Mouse (Mus musculus): Measurements from ENCODE around the gene Rp9. TPM values are rescaled to one million over a fixed set of nuclear protein-coding genes. Genes with fewer than 3 reads are reported as not detected.
"Not testable (repeated sequence)": the region's sequence is repeated elsewhere in the genome, so short reads cannot be mapped to it uniquely, and the experiment has no call there.

Gene Rp9
- polyA plus RNA-seq, 1 experiment = 162 TPM

DNA sequence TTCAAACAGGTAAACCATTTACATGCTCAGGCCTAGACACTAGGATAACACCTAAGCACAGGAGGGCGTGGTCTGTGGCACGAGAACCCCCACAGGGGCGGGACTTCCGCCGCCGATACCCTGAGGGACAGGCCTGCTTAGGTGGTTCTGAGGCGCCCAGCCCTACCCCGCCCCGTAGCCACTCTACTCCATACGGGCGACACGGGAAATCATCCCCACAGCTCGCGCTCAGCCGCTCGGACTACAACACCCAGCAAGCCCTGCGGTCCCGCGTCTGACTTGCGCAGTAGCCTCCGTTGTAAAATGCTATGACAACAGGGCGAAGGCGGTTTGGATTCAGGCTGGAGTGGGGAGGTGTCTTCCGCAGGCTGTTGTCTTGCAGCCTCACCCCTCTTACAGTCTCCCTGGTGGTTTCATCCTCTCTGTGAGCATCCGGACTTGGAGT lies 5.9 kb upstream of the Rp9 start, which contains the start of gene Bbs9:
Bbs9 (plus strand) TSS at position 292 of the 445 bp plus-strand sequence.
- TF ChIP-seq GATA1 (IDR thresholded peaks at IDR 0.05; ENCODE audit: low read length) = no peak

DNA sequence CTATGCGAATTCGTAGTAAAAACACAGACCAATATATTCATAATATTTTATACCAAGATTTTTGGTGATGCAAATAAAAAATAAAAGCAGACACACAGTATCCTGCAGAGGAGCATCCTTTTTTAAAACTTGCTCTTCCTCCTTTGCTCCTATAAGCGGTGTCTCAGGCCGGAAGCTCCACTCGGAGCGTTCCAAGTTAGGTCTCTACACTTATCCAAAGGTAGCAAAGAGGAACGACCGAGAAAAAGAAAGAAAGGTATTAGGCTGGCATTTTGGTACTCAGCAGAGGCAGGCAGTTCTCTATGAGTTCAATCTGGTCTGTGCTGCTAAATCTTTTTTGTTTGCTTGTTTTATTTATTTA lies 664 bp downstream of the Rp9 start:
- no peak for TF ChIP-seq GATA1 (IDR thresholded peaks at IDR 0.05; ENCODE audit: low read length)

DNA sequence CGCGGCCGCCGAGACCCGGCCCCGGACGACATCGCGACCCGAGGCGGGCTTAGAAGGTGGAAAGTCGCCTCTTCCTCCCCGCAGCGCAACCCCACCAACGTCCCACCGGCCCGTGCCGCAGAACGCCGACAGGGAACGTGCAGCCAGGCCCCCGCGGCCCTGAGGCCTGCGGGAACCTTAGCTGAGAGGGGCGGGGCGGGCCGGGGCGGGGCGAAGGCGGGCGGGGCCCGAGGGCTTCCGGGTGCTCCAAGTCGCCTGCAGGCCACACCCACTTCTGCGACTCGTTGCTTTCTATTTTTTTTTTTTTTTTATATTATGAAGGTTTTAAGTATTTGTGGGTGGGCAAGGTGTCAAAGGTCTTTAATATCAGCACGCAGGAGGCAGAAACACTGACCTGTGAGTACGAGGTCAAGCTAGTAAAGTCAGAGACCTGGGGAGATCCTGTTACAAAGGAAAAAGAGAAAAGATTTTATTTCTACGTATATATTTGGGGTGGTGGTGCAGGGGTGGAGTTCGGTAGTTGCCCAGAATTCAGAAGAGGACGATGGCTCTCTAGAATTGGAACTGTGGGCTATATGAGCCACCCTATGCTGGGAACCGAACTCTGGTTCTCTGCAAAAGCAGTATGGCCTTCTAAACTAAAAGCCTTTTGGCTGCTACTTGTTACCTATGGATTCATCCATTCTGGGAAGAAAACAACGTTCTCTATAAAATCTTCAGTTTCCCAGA lies 1.2 kb downstream of the Rp9 start:
- TF ChIP-seq GATA1 (IDR thresholded peaks at IDR 0.05; ENCODE audit: low read length) = no peak

DNA sequence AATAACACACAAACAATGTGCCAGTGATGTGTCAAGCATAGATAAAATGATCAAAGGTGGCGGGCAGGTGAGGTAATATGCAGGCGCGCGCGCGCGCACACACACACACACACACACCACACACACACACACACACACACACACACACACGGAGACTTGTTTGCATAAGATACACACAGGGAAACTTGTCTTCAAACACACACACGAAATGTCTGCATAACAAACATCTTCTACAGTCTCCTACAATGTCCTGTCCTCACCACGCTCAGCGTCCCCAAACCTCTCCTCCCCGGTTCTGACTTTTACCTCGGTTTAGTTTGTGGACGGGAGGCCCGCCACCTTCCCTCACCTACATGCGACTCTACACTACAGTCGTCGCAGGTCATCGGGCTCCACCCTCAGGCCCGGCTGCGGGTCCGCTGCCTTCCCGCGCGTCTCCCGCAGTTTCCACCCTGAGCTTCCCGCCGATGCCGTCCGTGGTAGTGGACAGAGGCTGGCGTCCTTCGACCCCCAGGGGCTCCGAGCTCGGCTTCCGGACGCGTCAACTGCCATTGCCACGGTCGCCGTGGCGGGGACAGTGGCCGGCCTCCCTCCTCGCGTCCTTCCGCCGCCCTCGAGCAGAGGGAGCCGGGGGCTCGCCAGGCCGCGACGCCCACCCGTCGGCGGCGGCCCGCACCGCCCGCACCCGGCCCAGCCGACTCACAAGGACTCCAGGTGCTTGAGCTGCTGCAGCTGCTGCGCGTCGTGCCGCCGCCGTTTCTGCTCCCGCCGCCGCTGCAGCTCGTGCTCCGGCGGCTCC lies 2.0 kb downstream of the Rp9 start:
- TF ChIP-seq GATA1 (IDR thresholded peaks at IDR 0.05; ENCODE audit: low read length) = no peak

DNA sequence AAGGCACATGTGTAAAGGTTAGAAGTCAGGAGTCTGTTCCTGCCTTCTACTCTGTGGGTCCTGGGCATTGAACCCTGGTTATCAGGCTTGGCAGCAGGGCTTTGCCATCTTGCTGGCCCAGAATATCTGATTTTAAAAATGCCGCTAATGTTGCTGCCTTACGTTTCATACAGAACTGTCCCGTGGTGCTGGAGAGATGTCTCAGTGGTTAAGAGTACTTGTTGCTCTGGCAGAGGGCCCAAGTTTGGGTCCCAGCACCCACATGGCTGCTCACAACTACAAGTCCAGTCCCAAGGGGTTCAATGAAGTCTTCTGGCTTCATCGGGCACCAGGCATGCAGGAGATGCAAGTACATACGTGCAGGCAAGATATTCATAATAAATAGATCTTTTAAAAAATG lies 3.3 kb downstream of the Rp9 start:
- TF ChIP-seq GATA1 (IDR thresholded peaks at IDR 0.05; ENCODE audit: low read length) = no peak

DNA sequence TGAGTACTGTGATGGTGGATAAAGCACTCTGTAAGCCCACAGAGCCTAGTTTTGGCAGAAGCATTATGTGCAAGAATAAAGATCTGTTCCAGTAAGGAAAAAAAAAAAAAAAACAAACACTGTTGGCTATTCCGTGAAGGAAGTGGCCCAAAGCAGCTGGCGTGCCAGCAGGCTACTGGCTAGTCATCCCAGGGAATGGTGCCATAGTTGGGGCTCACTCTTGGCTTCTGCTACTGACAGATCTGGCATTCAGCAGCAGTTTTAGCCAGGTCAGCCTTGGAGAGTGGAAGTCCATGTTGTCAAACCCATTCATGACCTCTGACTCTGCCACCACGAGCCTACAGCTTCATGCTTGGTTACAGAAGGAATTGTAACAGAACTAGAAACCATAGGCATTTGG lies 7.6 kb downstream of the Rp9 start:
- no peak for TF ChIP-seq GATA1 (IDR thresholded peaks at IDR 0.05; ENCODE audit: low read length)

DNA sequence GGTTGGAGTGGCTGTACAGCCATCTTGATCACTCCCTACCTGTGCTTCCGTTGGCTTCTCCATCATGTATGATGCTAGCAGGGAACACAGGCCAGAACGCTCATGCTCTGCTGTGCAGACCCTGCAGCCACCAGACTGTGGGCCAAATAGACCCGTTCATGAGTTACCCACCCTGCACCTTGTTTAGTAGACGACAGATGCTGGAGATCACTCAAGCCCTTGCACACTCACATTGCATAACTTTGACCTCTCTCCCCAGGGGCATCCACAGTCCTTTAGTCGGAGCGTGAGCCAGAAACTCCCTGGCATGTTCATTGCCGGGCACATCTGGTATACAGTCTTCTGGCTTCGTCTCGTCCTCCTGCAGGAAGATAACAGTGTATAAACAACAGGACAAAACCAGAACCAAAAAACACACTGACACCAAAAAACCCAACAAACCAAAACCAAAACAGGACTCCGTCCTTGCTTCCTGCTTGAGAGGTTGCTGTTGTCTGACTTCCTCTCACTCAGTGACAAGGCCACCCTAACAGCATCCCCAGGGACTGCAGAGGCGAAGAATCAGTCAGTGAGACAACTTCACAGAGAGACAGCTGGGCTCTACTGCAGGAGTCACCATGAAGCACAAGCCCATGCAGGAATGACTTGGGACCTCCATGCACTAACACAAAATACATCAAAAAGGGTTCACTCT lies 12.3 kb downstream of the Rp9 start:
- TF ChIP-seq GATA1 (IDR thresholded peaks at IDR 0.05; ENCODE audit: low read length) = no peak

DNA sequence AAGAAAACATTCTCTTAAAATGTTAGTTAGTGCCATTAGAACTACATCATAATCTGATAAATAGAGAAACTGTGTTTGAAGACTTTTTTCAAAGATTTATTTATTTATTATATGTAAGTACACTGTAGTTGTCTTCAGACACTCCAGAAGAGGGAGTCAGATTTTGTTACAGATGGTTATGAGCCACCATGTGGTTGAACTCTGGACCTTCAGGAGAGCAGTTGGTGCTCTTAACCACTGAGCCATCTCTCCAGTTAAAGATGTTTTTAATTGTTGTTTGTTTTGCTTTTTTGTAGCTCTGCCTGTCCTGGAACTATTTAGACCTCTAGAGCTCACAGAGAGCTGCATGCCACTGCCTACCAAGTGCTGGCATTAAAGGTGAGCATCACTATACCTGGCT lies 14.5 kb downstream of the Rp9 start:
- no peak for TF ChIP-seq GATA1 (IDR thresholded peaks at IDR 0.05; ENCODE audit: low read length)

DNA sequence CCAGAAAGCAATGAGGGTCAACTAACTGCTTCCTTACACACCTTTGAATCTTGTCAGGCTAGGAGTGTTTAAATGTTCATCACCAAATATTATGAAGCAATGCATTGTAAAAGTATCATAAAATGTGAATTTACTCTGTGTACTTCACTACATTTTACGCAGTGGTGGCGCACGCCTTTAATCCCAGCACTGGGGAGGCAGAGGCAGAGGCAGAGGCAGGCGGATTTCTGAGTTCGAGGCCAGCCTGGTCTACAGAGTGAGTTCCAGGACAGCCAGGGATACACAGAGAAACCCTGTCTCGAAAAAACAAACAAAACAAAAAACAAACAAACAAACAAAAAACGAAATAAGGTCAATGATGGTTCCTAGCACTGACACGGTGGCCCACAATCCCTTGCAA lies 15.6 kb downstream of the Rp9 start, which contains the start of gene Gm17545:
Gm17545 (plus strand) TSS at position 301 of the 400 bp plus-strand sequence.
- TF ChIP-seq GATA1 (IDR thresholded peaks at IDR 0.05; ENCODE audit: low read length) = not testable (repeated sequence)

DNA sequence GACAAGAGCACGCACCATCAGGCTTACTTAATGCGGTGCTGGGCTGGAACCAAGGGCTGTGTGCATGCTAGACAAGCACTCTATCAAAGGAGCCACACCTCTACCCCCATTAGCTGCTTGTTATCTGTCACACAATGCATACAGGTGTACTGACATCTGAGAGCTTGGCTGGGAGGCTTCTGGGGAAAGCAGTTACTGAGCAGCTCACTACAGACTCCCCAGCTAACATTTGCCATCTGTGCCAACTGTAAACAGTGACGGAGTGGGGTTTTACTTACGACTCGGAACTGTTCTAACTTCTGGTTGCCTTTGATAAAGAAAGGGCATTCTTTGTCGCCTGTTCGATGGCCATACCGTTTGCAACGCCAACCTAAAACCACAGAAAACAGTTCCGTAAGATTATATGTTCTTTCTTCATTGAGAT lies 16.0 kb downstream of the Rp9 start:
- peak; percentile 66 for TF ChIP-seq GATA1 (IDR thresholded peaks at IDR 0.05; ENCODE audit: low read length)

DNA sequence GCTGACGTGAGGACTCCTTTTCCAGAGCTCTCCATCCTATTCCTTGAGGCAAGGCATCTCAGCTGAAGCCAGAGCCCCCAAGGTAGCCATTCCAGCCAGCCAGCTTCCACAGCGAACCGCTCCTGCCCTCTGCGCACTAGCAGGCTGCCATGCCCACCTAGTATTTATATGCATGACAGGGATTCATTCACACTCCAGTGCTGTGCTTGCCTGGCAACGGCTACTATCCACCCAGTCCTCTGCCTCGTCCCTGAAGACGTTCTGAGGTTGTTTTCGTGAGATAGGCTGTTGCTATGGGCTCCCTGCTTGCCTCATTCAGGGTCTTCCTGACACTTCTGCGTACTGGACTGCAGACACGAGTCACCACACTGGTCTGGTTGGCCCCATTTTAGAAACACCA lies 16.8 kb downstream of the Rp9 start:
- no peak for TF ChIP-seq GATA1 (IDR thresholded peaks at IDR 0.05; ENCODE audit: low read length)

DNA sequence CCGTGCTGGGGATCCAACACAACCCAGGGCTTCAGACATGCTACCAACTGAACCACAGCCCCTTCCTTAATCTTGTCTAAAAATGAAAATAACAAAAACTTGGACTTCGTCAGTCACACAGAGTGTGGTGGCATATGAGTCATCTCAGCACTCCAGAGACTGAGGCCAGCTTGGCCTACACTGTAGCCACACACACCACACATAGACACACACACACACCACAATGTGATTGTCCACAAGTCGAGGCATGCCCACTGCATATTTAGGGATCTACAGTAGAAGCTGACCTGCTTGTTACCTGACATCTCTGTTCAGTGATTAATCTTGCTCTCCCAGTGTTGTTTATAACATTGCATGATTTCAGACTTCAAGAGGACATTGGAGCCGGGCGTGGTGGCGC lies 20.3 kb downstream of the Rp9 start:
- TF ChIP-seq GATA1 (IDR thresholded peaks at IDR 0.05; ENCODE audit: low read length) = no peak

DNA sequence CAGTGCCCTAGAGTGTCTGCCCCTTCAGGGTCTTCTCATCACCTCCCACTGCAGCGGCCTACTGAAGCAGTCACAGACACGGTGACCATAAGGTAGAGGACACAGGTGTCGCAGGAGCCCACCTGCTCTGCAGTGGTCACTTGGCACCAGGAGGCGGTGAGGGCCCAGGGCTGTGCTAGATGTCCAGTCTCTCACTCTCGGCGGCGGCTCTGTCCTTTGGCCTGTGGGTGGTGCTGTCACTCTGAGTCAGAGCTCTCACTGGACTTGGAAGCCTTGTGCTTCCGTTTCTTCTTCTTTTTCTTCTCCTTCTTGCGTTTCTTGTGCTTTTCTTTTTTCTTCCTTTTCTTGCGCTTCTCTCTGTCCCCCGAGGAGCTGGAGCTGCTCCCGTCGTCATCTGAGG lies 21.1 kb downstream of the Rp9 start:
- no peak for TF ChIP-seq GATA1 (IDR thresholded peaks at IDR 0.05; ENCODE audit: low read length)

DNA sequence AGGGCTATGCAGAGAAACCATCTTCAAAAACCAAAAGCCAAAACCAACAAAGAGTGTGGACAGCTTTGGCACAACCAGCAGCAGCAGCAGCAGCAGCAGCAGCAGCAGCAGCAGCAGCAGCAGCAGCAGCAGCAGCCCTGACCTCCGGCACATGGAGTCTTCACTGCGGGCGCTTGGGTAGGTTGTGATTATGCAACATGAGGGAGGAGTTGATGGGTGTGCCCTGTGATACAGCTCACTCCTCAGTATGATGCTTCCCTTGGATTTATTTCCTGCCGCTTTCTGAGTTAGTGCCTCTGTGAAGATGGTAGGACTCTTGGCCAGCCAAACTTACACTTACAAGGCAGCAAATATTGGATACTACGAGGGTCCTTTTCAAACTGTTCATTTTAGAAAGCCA lies 22.3 kb downstream of the Rp9 start:
- no peak for TF ChIP-seq GATA1 (IDR thresholded peaks at IDR 0.05; ENCODE audit: low read length)

DNA sequence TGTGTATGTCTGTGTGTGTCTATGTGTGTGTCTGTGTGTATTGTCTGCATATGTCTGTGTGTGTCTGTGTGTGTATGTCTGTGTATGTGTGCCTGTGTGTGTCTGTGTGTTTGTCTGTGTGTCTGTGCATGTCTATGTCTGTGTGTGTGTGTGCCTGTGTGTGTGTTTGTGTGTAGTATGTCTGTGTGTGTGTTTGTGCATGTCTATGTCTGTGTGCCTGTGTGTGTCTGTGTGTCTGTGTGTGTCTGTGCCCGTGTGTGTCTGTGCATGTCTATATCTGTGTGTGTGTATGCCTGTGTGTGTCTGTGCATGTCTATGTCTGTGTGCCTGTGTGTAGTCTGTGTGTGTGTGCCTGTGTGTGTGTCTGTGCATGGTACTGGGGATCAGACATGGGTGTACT lies 24.4 kb downstream of the Rp9 start:
- no peak for TF ChIP-seq GATA1 (IDR thresholded peaks at IDR 0.05; ENCODE audit: low read length)

DNA sequence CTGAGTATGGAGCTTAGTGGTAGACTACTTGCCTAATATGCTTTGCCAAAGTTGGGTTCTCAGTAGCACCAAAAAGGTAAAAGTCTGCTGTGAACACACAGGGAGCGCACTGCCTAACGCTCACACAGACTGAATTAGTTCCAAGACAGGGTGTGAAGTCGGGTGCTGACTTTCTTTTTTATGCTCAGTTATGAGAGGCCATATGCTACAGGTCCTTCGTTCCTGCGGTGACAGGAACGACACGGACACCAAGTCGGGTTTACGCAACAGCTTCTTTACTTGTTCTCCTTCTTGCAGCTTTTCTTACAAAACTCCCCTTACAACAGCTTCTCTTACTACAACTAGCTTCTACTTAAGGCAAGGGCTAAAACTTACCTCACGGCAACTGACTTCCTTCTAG lies 26.4 kb downstream of the Rp9 start:
- TF ChIP-seq GATA1 (IDR thresholded peaks at IDR 0.05; ENCODE audit: low read length) = no peak
